Mouse (Mus musculus) natural killer cell, adult 2 months (primary cell): ENCODE data around the gene Cd320.
A peak's percentile ranks its signal among the peaks of the same experiment; 100 is the strongest.
"Not testable (repeated sequence)": the region's sequence is repeated elsewhere in the genome, so short reads cannot be mapped to it uniquely, and the experiment has no call there.

Experiments
- DNase-seq, 2 experiments: peaks; one replicate each; pipeline ENCODE4 v3.0.0; 2022; ENCODE audit warnings: low spot score in 2 of 2

Gene Cd320

GRCm38 (mm10) chr17:33825462-33825861 lies 17.4 kb upstream of the Cd320 start:
- DNase-seq: no peak

GRCm38 (mm10) chr17:33826850-33827249 lies 16.0 kb upstream of the Cd320 start:
- DNase-seq: peak; percentile 61 to 64

GRCm38 (mm10) chr17:33828892-33829291 lies 14.0 kb upstream of the Cd320 start:
- DNase-seq: no peak

- no peak for DNase-seq
Measured at GRCm38 (mm10) chr17:33829561-33829960, 13.3 kb upstream of the Cd320 start.

- DNase-seq: no peak
Measured at GRCm38 (mm10) chr17:33844196-33844595, 1.3 kb downstream of the Cd320 start.

GRCm38 (mm10) chr17:33848139-33848538 lies 5.2 kb downstream of the Cd320 start:
- no peak for DNase-seq

- DNase-seq: no peak
Measured at GRCm38 (mm10) chr17:33851331-33851730, 8.4 kb downstream of the Cd320 start.

GRCm38 (mm10) chr17:33857816-33858215 lies 14.9 kb downstream of the Cd320 start:
- no peak for DNase-seq

GRCm38 (mm10) chr17:33865330-33866030 lies 22.6 kb downstream of the Cd320 start:
- DNase-seq: peak; percentile 72 to 78

GRCm38 (mm10) chr17:33873537-33873936 lies 30.6 kb downstream of the Cd320 start, which contains the start of gene Gm7029:
Gene Gm7029, plus strand, starts transcription at chr17:33873837.
- not testable (repeated sequence) for DNase-seq

- no peak for DNase-seq
Measured at GRCm38 (mm10) chr17:33874411-33874810, 31.5 kb downstream of the Cd320 start.

- DNase-seq: not testable (repeated sequence)
Measured at GRCm38 (mm10) chr17:33875797-33876196, 32.9 kb downstream of the Cd320 start.

- not testable (repeated sequence) for DNase-seq
Measured at GRCm38 (mm10) chr17:33884320-33884719, 41.4 kb downstream of the Cd320 start.

GRCm38 (mm10) chr17:33887802-33888201 lies 44.9 kb downstream of the Cd320 start:
- DNase-seq: not testable (repeated sequence)

GRCm38 (mm10) chr17:33888230-33888629 lies 45.3 kb downstream of the Cd320 start:
- not testable (repeated sequence) for DNase-seq

- DNase-seq: not testable (repeated sequence)
Measured at GRCm38 (mm10) chr17:33889941-33890532, 47.1 kb downstream of the Cd320 start.

GRCm38 (mm10) chr17:33890533-33891059 lies 47.7 kb downstream of the Cd320 start, which contains the start of gene Kifc1:
Gene Kifc1, minus strand, starts transcription at chr17:33890661.
- peak; percentile 99 to 100 for DNase-seq

- no peak for DNase-seq
Measured at GRCm38 (mm10) chr17:33891357-33891756, 48.5 kb downstream of the Cd320 start.

- DNase-seq: peak; percentile 25 to 31
Measured at GRCm38 (mm10) chr17:33891892-33892291, 49.0 kb downstream of the Cd320 start.

GRCm38 (mm10) chr17:33892429-33892828 lies 49.5 kb downstream of the Cd320 start:
- DNase-seq: no peak

- DNase-seq: not testable (repeated sequence)
Measured at GRCm38 (mm10) chr17:33893011-33893410, 50.1 kb downstream of the Cd320 start.

- peak in 1 of 2 experiments; percentile 60 for DNase-seq
Measured at GRCm38 (mm10) chr17:33897114-33897794, 54.4 kb downstream of the Cd320 start.
